Mouse (Mus musculus): Measurements from ENCODE around the gene Dld. TPM values are rescaled to one million over a fixed set of nuclear protein-coding genes. Genes with fewer than 3 reads are reported as not detected.

The Dld gene
- polyA plus RNA-seq, 1 experiment from 2014 or later, result 102 TPM

GRCm38 (mm10) chr12:31294526-31294925, 56.7 kb downstream of the Dld start:
- no peak overlapping the region for H3K4me3 ChIP-seq (ENCODE audit: inconsistent target)
- H3K36me3 ChIP-seq (ENCODE audit: inconsistent target), result no peaks in the 10 kb centered on the region
- H3K27ac ChIP-seq, result no peak overlapping the region
- no peaks in the 10 kb centered on the region for H3K79me2 ChIP-seq (ENCODE audit: inconsistent target)
- 95% methylated on average over 10 of the region's 10 CpGs for WGBS (ENCODE audit: missing documents)

- H3K36me3 ChIP-seq (ENCODE audit: inconsistent target), result no peaks in the 10 kb centered on the region
- H3K79me2 ChIP-seq (ENCODE audit: inconsistent target), result no peaks in the 10 kb centered on the region
- H3K27ac ChIP-seq, result no peak overlapping the region
- 74% methylated on average over 15 of the region's 15 CpGs for WGBS (ENCODE audit: missing documents)
- no peak overlapping the region for H3K4me3 ChIP-seq (ENCODE audit: inconsistent target)
Measured at GRCm38 (mm10) chr12:31293361-31294142, 57.7 kb downstream of the Dld start.

- no peak overlapping the region for H3K27ac ChIP-seq
- 86% methylated on average over 3 of the region's 3 CpGs for WGBS (ENCODE audit: missing documents)
- no peak overlapping the region for H3K4me3 ChIP-seq (ENCODE audit: inconsistent target)
- H3K36me3 ChIP-seq (ENCODE audit: inconsistent target), result no peaks in the 10 kb centered on the region
- H3K79me2 ChIP-seq (ENCODE audit: inconsistent target), result no peaks in the 10 kb centered on the region
Measured at GRCm38 (mm10) chr12:31290951-31291350, 60.3 kb downstream of the Dld start.

GRCm38 (mm10) chr12:31289046-31289445, 62.2 kb downstream of the Dld start:
- Histone ChIP-seq H3K27ac (no peak overlapping the region), H3K36me3 (ENCODE audit: inconsistent target) (no peaks in the 10 kb centered on the region), H3K4me3 (ENCODE audit: inconsistent target) (no peak overlapping the region), H3K79me2 (ENCODE audit: inconsistent target) (no peaks in the 10 kb centered on the region)
- 91% methylated on average over 10 of the region's 10 CpGs for WGBS (ENCODE audit: missing documents)

GRCm38 (mm10) chr12:31283617-31284136, 67.6 kb downstream of the Dld start:
- H3K79me2 ChIP-seq (ENCODE audit: inconsistent target), result no peaks in the 10 kb centered on the region

GRCm38 (mm10) chr12:31283131-31283530, 68.1 kb downstream of the Dld start:
- 73% methylated on average over 4 of the region's 4 CpGs for WGBS (ENCODE audit: missing documents)
- H3K4me3 ChIP-seq (ENCODE audit: inconsistent target), result no peak overlapping the region
- no peaks in the 10 kb centered on the region for H3K36me3 ChIP-seq (ENCODE audit: inconsistent target)

More at GRCm38 (mm10) chr12:31283617-31284136, 67.6 kb downstream of the Dld start:
- H3K36me3 ChIP-seq (ENCODE audit: inconsistent target), result no peaks in the 10 kb centered on the region
- H3K27ac ChIP-seq, result no peak overlapping the region
- 98% methylated on average over 4 of the region's 4 CpGs for WGBS (ENCODE audit: missing documents)
- H3K4me3 ChIP-seq (ENCODE audit: inconsistent target), result no peak overlapping the region

GRCm38 (mm10) chr12:31282241-31282640, 69.0 kb downstream of the Dld start:
- H3K36me3 ChIP-seq (ENCODE audit: inconsistent target), result no peaks in the 10 kb centered on the region
- 89% methylated on average over 5 of the region's 5 CpGs for WGBS (ENCODE audit: missing documents)
- no peak overlapping the region for H3K27ac ChIP-seq
- H3K79me2 ChIP-seq (ENCODE audit: inconsistent target), result no peaks in the 10 kb centered on the region
- H3K4me3 ChIP-seq (ENCODE audit: inconsistent target), result no peak overlapping the region

More at GRCm38 (mm10) chr12:31283131-31283530, 68.1 kb downstream of the Dld start:
- no peak overlapping the region for H3K27ac ChIP-seq
- H3K79me2 ChIP-seq (ENCODE audit: inconsistent target), result no peaks in the 10 kb centered on the region

Other genes starting within 250 kb of the Dld start
- not detected in 3 replicates for gene Gm6993, start 110.7 kb downstream of the Dld start, polyA plus RNA-seq (2018)
- gene Lamb1, start 86.2 kb downstream of the Dld start, polyA plus RNA-seq (2018), result 0.01 to 0.11 TPM in 2 of 3 replicates, not detected in the other
- not detected in 3 replicates for gene Slc26a3, start 39.4 kb upstream of the Dld start, polyA plus RNA-seq (2018)
- 10.6 to 23.4 TPM (median 11.5 TPM) in 3 replicates for gene Cbll1, start 148.2 kb upstream of the Dld start, polyA plus RNA-seq (2018)
- gene Slc26a4, start 208.5 kb upstream of the Dld start, polyA plus RNA-seq (2018), result not detected in 3 replicates